Mouse (Mus musculus) intestine, embryonic 15.5 days (tissue): ENCODE results near the gene Tha1. TPM values are rescaled to one million over a fixed set of nuclear protein-coding genes. Genes with fewer than 3 reads are reported as not detected.
A peak's percentile ranks its signal among the peaks of the same experiment; 100 is the strongest.

ENCODE experiments used
- ATAC-seq: fragments of 200-750 bp; cut with Nextera tagmentation; 2 replicates; pipeline ENCODE4 v1.8.0; 2017; ENCODE audit warnings: moderate TSS enrichment, moderate library complexity
- H3K27ac ChIP-seq: fragments of 300-500 bp; sonication (generic); 2 replicates; pipeline ENCODE4 v1.5.1; 2015; ENCODE audit warnings: mild to moderate bottlenecking, inconsistent platforms
- H3K27me3 ChIP-seq: fragments of 300-500 bp; sonication (generic); replicated peaks from 2 replicates; pipeline ENCODE4 v1.6.1; 2015; ENCODE audit warnings: inconsistent platforms
- H3K36me3 ChIP-seq: fragments of 300-500 bp; sonication (generic); 2 replicates; pipeline ENCODE4 v1.6.1; 2015; ENCODE audit warnings: inconsistent platforms
- H3K4me1 ChIP-seq: fragments of 300-500 bp; sonication (generic); replicated peaks from 2 replicates; pipeline ENCODE4 v1.6.1; 2015; ENCODE audit warnings: inconsistent platforms
- H3K4me2 ChIP-seq: fragments of 300-500 bp; sonication (generic); replicated peaks from 2 replicates; pipeline ENCODE4 v1.6.1; 2015; ENCODE audit warnings: mild to moderate bottlenecking, inconsistent platforms
- H3K4me3 ChIP-seq: fragments of 300-500 bp; sonication (generic); replicated peaks from 2 replicates; pipeline ENCODE4 v1.5.1; 2015; ENCODE audit warnings: inconsistent platforms
- H3K9ac ChIP-seq: fragments of 300-500 bp; sonication (generic); 2 replicates; pipeline ENCODE4 v1.6.1; 2015; ENCODE audit warnings: inconsistent platforms
- H3K9me3 ChIP-seq: fragments of 300-500 bp; sonication (generic); 2 replicates; pipeline ENCODE4 v1.6.1; 2016; ENCODE audit warnings: inconsistent platforms
- WGBS: fragments of 180-500 bp; shearing (Covaris S2); methylation state at CpG from one replicate; pipeline ENCODE4 v1.1.7; 2015; 5-methylcytosine and 5-hydroxymethylcytosine counted together
- polyA plus RNA-seq: library from polyadenylated mRNA; unstranded; fragments of >200 nt; fragmentation: Nextera tagmentation; extraction: Ambion mirVana; gene quantifications from 2 replicates; pipeline ENCODE4 v1.2.1, GENCODE M21; 2015

The Tha1 gene
- polyA plus RNA-seq, 1 experiment from 2014 or later, result 7.1 TPM

DNA sequence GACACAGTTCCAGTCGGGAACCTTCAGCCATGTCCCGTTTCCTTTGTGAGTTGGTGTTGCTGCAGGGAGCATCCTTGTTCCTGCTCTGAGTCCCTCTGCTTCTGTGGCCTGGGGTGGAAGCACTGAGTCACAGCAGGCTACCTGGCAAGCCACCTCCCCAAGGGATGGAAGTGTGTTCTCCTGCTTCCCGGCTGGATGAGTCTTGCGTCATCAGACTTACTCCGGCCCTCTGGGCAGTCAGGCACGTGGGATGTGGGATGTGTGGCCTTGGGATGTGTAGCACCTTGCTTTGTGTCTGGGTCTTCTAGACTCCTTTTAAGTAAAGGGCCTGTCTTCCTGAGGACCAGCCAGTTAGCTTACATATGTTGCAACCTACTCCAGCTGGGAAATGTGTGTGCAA is 6.4 kb upstream of the Tha1 start:
- Histone ChIP-seq H3K4me3 (no peak overlapping the region), H3K4me2 (no peak overlapping the region), H3K27ac (no peak overlapping the region), H3K27me3 (no peaks in the 10 kb centered on the region), H3K9me3 (no peaks in the 10 kb centered on the region), H3K4me1 (peaks cover 46% of the 10 kb centered on the region), H3K9ac (no peak overlapping the region), H3K36me3 (no peaks in the 10 kb centered on the region)
- no peak for ATAC-seq
- WGBS, result 84% methylated on average over 6 of the region's 6 CpGs

DNA sequence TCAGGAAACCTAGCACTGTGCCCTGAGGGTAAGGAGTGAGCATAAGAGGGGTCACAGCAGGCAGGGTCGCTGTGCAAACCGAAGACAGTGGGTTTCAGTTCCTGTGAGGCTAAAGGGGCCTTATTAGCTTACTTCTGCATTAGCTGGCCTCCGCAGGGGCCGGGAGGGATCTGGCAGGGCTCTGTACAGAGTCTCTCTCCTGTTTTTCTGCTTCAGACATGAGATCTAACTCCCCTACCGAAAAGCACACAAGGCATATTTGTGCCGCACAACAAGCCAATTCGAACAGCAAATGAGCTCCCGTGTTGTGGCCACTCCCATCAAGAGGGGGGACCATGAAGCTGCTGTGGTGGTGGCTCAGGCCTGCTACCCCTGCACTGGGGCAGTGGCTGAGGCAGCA is 5.6 kb upstream of the Tha1 start:
- Histone ChIP-seq H3K27me3 (no peaks in the 10 kb centered on the region), H3K9me3 (no peaks in the 10 kb centered on the region), H3K4me2 (peak overlapping the region; percentile 49; the same call in 1 of the 2 replicates), H3K4me3 (no peak overlapping the region), H3K27ac (peak overlapping the region; percentile 62), H3K36me3 (no peaks in the 10 kb centered on the region), H3K9ac (no peak overlapping the region), H3K4me1 (peaks cover 40% of the 10 kb centered on the region)
- ATAC-seq, result no peak
- WGBS, result 40% methylated on average over 8 of the region's 8 CpGs

DNA sequence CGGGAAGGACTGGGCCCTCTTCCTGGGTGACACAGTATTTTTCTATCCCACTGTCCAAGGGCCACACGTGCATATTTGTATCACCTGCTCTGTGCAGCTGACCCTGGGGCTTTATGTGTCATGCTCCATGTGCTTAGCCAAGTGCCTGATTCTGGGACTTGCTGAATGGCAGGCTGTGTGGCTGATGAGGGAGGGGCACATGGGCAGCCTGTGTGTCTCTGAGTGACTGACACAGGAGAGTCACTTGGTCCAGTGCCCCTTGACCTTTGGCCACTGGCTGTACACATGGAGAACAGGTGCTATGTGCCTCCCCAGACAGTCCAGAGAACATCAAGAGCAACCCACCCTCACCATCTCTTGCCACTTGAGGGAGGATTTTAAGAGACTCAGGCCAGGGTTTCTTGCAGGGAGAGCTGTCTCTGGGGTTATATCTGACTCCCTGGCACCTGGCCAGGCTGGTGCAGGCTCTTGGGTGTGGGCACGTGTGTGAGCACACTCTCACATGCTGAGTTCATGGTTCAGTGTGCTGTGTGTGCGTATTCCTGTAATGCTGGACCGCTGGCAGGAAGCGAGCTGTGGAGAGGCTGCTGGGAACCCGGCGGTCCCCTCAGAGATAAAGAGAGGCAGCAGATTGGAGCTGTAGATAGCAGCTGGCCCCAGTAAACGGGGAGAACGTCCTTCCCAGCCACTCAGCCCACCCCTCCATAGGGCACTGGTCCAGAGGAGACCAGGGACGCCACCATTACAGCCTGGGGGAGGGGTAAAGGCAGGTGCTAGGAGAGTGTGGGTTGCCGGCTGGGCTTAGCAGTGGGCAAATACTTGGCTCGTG is 4.8 kb upstream of the Tha1 start:
- Histone ChIP-seq H3K27ac (peak overlapping the region; percentile 62), H3K36me3 (no peaks in the 10 kb centered on the region), H3K4me2 (peak overlapping the region; percentile 49), H3K27me3 (no peaks in the 10 kb centered on the region), H3K4me3 (no peak overlapping the region), H3K9ac (0 out of 2 replicates have a peak overlapping the region, but pooled peaks have one; percentile 11), H3K9me3 (no peaks in the 10 kb centered on the region), H3K4me1 (peaks cover 40% of the 10 kb centered on the region)
- 21% methylated on average over 13 of the region's 13 CpGs for WGBS
- ATAC-seq, result peak; percentile 52

DNA sequence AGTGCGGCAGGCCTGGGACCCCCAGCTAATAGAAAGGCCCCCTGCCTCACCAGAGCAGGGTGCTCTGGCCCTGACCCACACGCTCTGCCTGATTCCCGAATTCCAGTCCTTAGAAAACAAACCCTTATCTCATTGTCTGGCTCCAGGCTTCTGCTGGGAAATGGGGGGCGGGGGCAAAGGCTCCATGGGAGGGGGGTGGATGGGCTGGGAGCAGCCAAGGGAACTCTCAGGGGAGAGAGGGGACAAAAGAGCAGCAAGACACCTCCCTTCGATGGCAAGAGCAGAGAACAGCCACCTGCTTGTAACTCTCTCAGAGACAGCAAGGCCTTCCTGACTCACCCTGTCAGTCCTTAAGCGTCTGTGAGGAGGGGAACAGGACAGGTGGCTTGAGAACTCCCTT is 2.4 kb upstream of the Tha1 start:
- Histone ChIP-seq H3K9ac (no peak overlapping the region; the same call in 1 of the 2 replicates), H3K4me2 (no peak overlapping the region), H3K4me3 (no peak overlapping the region), H3K9me3 (no peaks in the 10 kb centered on the region), H3K27ac (no peak overlapping the region), H3K4me1 (peaks cover 32% of the 10 kb centered on the region), H3K27me3 (no peaks in the 10 kb centered on the region), H3K36me3 (no peaks in the 10 kb centered on the region)
- WGBS, result 35% methylated on average over 6 of the region's 6 CpGs
- no peak for ATAC-seq

DNA sequence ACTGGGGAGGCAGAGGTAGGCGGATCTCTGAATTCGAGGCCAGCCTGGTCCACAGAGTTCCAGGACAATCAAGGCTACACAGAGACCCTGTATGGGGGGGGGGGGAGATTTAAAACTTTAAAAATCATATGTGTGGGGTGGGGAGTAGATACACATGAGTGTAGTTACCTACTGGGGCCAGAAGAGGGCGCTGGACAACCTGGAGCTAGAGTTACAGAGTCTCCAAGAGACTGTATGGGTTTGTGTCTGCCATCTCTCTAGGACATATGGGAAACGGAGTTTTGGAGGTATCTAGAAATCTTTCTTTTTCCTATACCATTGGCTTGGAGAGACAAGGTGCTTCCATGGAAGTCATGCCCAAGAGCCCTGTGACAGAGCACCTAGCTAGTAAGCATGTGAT is 1.1 kb upstream of the Tha1 start:
- Histone ChIP-seq H3K4me2 (no peak overlapping the region), H3K4me1 (peaks cover 36% of the 10 kb centered on the region), H3K36me3 (no peaks in the 10 kb centered on the region), H3K4me3 (no peak overlapping the region), H3K27me3 (no peaks in the 10 kb centered on the region), H3K9ac (no peak overlapping the region), H3K9me3 (no peaks in the 10 kb centered on the region), H3K27ac (no peak overlapping the region)
- ATAC-seq, result no peak
- WGBS, result 62% methylated on average over 4 of the region's 4 CpGs

DNA sequence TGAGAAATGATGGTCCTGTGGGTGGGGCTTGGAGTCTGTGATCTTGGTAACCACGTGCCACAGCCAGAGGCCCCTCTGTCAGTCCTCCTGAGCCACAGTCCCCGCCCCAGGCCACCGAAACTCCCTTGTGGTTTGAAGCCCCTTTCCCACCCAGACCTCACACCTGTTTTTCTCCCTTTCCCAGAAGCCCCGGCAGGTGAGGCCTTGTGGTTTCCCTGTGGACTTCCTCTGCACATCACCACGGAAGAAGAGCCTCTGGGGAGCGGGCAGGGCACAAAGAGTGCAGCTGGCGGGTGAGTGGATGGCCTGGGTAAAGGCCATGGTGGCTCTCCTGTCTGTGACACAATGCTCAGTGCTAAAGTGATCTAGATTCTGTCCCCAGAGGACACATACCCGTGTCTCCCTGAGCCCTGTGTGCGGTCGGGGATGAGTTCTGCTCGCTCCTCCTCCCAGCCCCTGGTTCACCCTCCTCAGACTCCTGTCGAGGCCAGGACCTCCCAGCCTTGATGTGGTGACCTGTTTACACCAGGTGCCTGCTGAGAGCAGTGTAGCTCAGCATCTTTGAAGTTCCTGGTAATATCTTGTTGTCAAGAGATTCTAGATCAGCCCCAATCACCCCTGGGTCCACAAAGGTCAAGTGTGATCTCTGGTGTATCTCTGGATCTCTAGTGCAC is 1.2 kb downstream of the Tha1 start:
- Histone ChIP-seq H3K27ac (no peak overlapping the region), H3K9me3 (no peaks in the 10 kb centered on the region), H3K4me2 (peak overlapping the region; percentile 83; the same call in 1 of the 2 replicates), H3K4me3 (no peak overlapping the region), H3K36me3 (no peaks in the 10 kb centered on the region), H3K27me3 (no peaks in the 10 kb centered on the region), H3K4me1 (peaks cover 21% of the 10 kb centered on the region), H3K9ac (no peak overlapping the region)
- ATAC-seq, result no peak
- WGBS, result 65% methylated on average over 12 of the region's 12 CpGs

DNA sequence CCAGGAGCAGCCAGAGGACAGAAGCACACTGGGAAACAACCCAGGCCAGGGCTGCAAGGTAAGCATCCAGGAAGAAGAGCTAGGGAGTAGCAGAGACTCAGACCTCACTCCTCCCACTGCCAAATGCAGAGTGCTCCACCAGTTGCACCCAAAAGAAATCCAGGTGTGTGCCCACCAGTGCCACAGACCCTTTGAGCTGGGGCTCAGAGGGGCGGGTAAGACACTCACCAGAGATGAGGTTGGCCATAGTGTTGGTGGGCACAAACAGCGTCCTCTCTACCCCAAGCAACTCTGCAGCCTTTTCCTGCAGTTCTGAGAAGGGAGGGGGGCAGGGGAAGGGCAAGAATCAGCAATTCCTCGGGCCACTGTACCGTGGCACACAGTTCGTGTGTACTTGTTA is 1.9 kb downstream of the Tha1 start:
- H3K4me3 ChIP-seq, result no peak overlapping the region
- no peaks in the 10 kb centered on the region for H3K27me3 ChIP-seq
- H3K9me3 ChIP-seq, result no peaks in the 10 kb centered on the region
- H3K9ac ChIP-seq, result no peak overlapping the region
- WGBS, result 69% methylated on average over 5 of the region's 5 CpGs
- no peak overlapping the region for H3K4me2 ChIP-seq
- no peak for ATAC-seq
- no peaks in the 10 kb centered on the region for H3K36me3 ChIP-seq
- H3K27ac ChIP-seq, result no peak overlapping the region
- peaks cover 22% of the 10 kb centered on the region for H3K4me1 ChIP-seq

DNA sequence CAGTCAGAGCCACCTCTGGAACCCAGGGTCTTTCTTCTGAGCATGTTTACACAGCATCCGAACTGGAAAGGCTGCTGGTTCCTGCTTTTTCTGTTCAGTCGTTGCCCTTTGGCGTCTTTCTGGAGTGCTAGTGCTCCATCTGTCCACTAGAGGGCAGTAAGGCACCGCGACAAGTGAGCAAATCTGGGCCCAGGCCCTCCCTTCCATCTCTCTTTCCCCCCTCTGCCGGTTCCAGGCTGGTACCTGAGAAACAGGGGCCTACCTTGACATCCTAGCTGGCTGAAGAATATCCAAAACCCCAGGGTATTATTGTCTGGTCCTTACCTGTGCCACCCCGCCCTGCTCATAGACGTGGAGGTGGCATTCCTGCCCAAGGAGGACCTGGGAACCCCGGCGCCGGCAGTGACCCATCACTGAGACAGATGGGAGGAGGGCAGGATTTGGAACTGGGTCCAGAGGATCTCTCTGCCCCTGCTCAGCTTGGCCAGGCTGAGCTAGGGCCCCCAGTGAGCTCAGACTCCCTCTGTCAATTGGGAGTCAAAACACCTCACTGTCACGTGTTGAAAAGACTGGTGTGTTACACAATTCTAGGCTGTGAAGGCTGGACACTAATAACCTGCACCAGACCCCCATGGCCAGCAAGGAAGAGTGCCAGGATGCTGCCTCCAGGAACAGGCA is 2.5 kb downstream of the Tha1 start:
- Histone ChIP-seq H3K27ac (no peak overlapping the region), H3K4me3 (no peak overlapping the region), H3K4me2 (no peak overlapping the region; the same call in 1 of the 2 replicates), H3K9ac (no peak overlapping the region), H3K4me1 (peaks cover 26% of the 10 kb centered on the region), H3K36me3 (no peaks in the 10 kb centered on the region), H3K9me3 (no peaks in the 10 kb centered on the region), H3K27me3 (no peaks in the 10 kb centered on the region)
- peak; percentile 23; the same call in 1 of the 2 replicates for ATAC-seq
- WGBS, result 37% methylated on average over 12 of the region's 12 CpGs

DNA sequence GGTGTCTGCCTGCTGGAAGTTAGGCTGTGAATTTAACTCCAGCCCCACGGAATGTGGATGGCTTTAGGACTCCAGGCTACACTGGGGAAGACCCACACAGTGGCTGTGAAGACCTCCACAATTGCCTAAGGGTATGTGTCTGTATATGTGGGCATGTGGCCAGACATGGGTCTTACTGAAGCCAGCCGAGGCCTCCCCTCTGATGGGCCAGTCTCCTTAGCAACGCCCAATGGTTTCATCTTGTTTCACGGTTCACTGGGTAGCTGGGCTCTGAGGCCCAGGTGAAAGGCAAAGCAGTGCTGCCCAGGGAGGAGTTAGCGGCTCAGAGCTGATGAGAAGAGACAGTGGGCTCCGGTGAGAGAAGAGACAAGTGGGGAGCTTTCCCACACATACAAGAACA is 7.3 kb downstream of the Tha1 start:
- no peak overlapping the region for H3K4me3 ChIP-seq
- no peak overlapping the region for H3K27ac ChIP-seq
- H3K27me3 ChIP-seq, result peaks cover 4% of the 10 kb centered on the region
- H3K4me2 ChIP-seq, result no peak overlapping the region
- H3K9ac ChIP-seq, result no peak overlapping the region
- no peak for ATAC-seq
- no peaks in the 10 kb centered on the region for H3K36me3 ChIP-seq
- no peaks in the 10 kb centered on the region for H3K9me3 ChIP-seq
- 50% methylated on average over 6 of the region's 6 CpGs for WGBS
- peaks cover 23% of the 10 kb centered on the region for H3K4me1 ChIP-seq

DNA sequence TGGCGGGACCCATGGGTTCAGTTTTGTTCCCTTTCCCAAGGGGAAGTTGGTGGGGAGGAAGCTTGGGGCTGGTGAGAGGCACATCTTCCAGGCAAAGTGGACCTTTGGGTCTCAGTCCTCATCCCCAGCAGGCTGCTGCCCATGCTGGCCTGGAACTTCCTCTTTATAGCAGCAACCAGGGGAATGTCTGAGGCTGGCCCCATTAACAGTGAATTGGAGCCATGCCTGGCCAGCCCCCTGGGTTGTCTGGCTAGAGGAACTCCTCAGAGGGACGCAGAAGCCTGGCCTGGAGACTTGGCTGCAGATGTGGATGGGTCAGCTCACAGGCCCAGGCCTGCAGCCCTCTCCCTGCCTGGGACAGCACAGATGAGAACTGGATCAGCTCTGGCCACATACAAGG is 8.5 kb downstream of the Tha1 start:
- ATAC-seq, result no peak
- Histone ChIP-seq H3K9ac (no peak overlapping the region), H3K9me3 (no peaks in the 10 kb centered on the region), H3K27ac (no peak overlapping the region), H3K4me2 (no peak overlapping the region), H3K4me1 (peaks cover 27% of the 10 kb centered on the region), H3K27me3 (peaks cover 15% of the 10 kb centered on the region), H3K4me3 (no peak overlapping the region), H3K36me3 (no peaks in the 10 kb centered on the region)
- 70% methylated on average over 2 of the region's 2 CpGs for WGBS

DNA sequence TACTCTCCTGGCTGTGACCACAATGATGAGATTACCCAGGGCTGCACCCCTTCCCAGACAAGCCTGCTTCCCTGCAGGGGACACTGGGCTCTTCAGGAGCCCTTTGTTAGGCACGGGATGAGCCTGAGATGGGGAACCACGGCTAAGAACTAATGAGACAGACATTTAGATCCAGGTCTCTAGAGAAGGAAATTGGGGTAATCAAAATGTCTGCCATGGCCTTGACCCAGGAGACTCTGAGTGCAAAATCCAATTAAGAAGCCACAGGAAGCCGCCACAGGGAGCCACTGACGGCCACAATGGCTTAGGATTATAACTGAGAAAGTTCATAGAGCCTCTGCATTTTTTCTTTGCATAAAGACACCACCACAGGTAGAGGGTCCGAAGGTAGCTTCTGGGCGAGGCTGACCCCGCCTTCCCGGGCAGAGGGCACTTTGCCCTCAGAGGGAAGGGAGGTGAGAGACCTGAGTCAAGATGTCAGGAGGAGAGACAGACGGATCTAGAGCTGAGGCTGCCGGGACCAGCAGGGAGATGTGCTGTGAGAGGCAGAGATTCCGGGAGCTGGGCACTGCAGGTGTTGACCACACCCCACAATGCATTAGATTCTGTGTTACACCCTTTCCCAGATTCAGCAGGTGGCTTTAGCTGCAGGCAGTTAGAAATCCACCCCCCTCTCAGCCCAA is 10.0 kb downstream of the Tha1 start:
- no peaks in the 10 kb centered on the region for H3K9me3 ChIP-seq
- H3K4me2 ChIP-seq, result peak overlapping the region; percentile 39
- peak; percentile 77 for ATAC-seq
- H3K9ac ChIP-seq, result no peak overlapping the region
- H3K4me1 ChIP-seq, result peaks cover 28% of the 10 kb centered on the region
- 31% methylated on average over 11 of the region's 11 CpGs for WGBS
- H3K36me3 ChIP-seq, result no peaks in the 10 kb centered on the region
- peaks cover 17% of the 10 kb centered on the region for H3K27me3 ChIP-seq
- H3K4me3 ChIP-seq, result no peak overlapping the region
- peak overlapping the region; percentile 56 for H3K27ac ChIP-seq

DNA sequence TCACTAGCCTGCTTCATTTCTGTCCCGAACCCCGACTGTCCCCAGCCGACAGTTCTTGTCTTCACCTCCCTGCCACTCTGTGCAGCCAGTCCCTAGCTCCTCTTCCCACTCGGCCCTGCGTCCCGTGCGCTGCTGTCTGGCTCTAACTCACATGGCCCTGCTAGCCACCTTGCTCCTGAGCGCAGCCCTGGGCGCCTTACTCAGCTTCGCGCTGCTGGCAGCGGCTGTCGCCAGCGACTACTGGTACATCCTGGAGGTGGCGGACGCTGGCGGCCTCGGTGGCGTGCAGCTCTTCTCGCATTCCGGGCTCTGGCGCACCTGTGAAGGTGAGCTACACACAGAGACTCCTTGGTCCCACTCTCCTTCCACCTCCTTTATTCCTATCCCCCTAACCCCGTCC is 12.7 kb downstream of the Tha1 start, which contains the start of gene Tmem235:
Gene Tmem235 (plus strand): TSS at position 152 of the 400 bp plus-strand sequence.
- H3K4me3 ChIP-seq, result no peak within 1 kb of the TSS
- WGBS, result 8% methylated on average over 23 of the region's 23 CpGs
- H3K27me3 ChIP-seq, result peaks cover 17% of the 10 kb centered on the region
- peaks cover 18% of the 10 kb centered on the region for H3K36me3 ChIP-seq
- peaks cover 19% of the 10 kb centered on the region for H3K4me1 ChIP-seq
- no peak within 1 kb of the TSS for H3K27ac ChIP-seq
- no peaks in the 10 kb centered on the region for H3K9me3 ChIP-seq
- ATAC-seq, result no peak
- no peak within 1 kb of the TSS for H3K9ac ChIP-seq
- peak within 1 kb of the TSS; percentile 22; the same call in 1 of the 2 replicates for H3K4me2 ChIP-seq
